Mouse (Mus musculus): ENCODE results near the gene Hspb7. TPM values are rescaled to one million over a fixed set of nuclear protein-coding genes. Genes with fewer than 3 reads are reported as not detected.

Hspb7 gene
- polyA plus RNA-seq, 1 experiment from 2014 or later, result not detected

GRCm38 (mm10) chr4:141439083-141439803 is 18.7 kb downstream of the Hspb7 start:
- Histone ChIP-seq H3K4me1 (peaks cover 10% of the 10 kb centered on the region), H3K36me3 (no peaks in the 10 kb centered on the region), H3K9me3 (replicated peaks) (no peaks in the 10 kb centered on the region), H3K4me3 (no peak overlapping the region), H3K27ac (replicated peaks) (no peak overlapping the region), H3K27me3 (ENCODE audit: low read depth, poor library complexity, severe bottlenecking) (no peaks in the 10 kb centered on the region)
- DNase-seq (ENCODE audit: low spot score), result no peak
- WGBS, result 85% methylated on average over 12 of the region's 12 CpGs

- Histone ChIP-seq H3K9me3 (replicated peaks) (no peaks in the 10 kb centered on the region), H3K4me1 (peaks cover 20% of the 10 kb centered on the region)
- DNase-seq (ENCODE audit: low spot score), result no peak
These were observed 20.3 kb downstream of the Hspb7 start for GRCm38 (mm10) chr4:141440877-141441276.

GRCm38 (mm10) chr4:141443641-141444429 is 23.3 kb downstream of the Hspb7 start:
- WGBS, result 46% methylated on average over 11 of the region's 11 CpGs
- H3K9me3 ChIP-seq (replicated peaks), result no peaks in the 10 kb centered on the region
- H3K4me1 ChIP-seq, result peaks cover 27% of the 10 kb centered on the region
- no peaks in the 10 kb centered on the region for H3K27me3 ChIP-seq (ENCODE audit: low read depth, poor library complexity, severe bottlenecking)
- DNase-seq (ENCODE audit: low spot score), result no peak
- H3K27ac ChIP-seq (replicated peaks), result peak overlapping the region; percentile 96
- peaks cover 28% of the 10 kb centered on the region for H3K36me3 ChIP-seq
- H3K4me3 ChIP-seq, result peak overlapping the region; percentile 97

More at GRCm38 (mm10) chr4:141440877-141441276, 20.3 kb downstream of the Hspb7 start:
- no peak overlapping the region for H3K27ac ChIP-seq (replicated peaks)
- no peak overlapping the region for H3K4me3 ChIP-seq
- H3K27me3 ChIP-seq (ENCODE audit: low read depth, poor library complexity, severe bottlenecking), result no peaks in the 10 kb centered on the region
- no peaks in the 10 kb centered on the region for H3K36me3 ChIP-seq

GRCm38 (mm10) chr4:141444451-141445327 is 24.1 kb downstream of the Hspb7 start, which contains the start of gene Zbtb17:
Gene Zbtb17, plus strand, starts transcription at chr4:141444654.
- peak within 1 kb of the TSS; percentile 97 for H3K4me3 ChIP-seq
- H3K9me3 ChIP-seq (replicated peaks), result no peaks in the 10 kb centered on the region
- WGBS, result under 1% methylated on average over 98 of the region's 102 CpGs
- H3K27ac ChIP-seq (replicated peaks), result peak within 1 kb of the TSS; percentile 96
- H3K27me3 ChIP-seq (ENCODE audit: low read depth, poor library complexity, severe bottlenecking), result no peaks in the 10 kb centered on the region
- H3K36me3 ChIP-seq, result peaks cover 36% of the 10 kb centered on the region
- peak; percentile 91 for DNase-seq (ENCODE audit: low spot score)
- H3K4me1 ChIP-seq, result peaks cover 27% of the 10 kb centered on the region

- Histone ChIP-seq H3K27me3 (ENCODE audit: low read depth, poor library complexity, severe bottlenecking) (no peaks in the 10 kb centered on the region), H3K4me1 (peaks cover 27% of the 10 kb centered on the region), H3K9me3 (replicated peaks) (no peaks in the 10 kb centered on the region), H3K36me3 (peaks cover 42% of the 10 kb centered on the region), H3K27ac (replicated peaks) (peak overlapping the region; percentile 96), H3K4me3 (peak overlapping the region; percentile 97)
- 23% methylated on average over 14 of the region's 14 CpGs for WGBS
- no peak for DNase-seq (ENCODE audit: low spot score)
These were observed 24.7 kb downstream of the Hspb7 start for GRCm38 (mm10) chr4:141445328-141445720.

- H3K4me3 ChIP-seq, result 0 out of 2 replicates have a peak overlapping the region, but pooled peaks have one; percentile 97
- no peaks in the 10 kb centered on the region for H3K9me3 ChIP-seq (replicated peaks)
- no peaks in the 10 kb centered on the region for H3K27me3 ChIP-seq (ENCODE audit: low read depth, poor library complexity, severe bottlenecking)
- H3K27ac ChIP-seq (replicated peaks), result no peak overlapping the region
- WGBS, result 81% methylated on average over 7 of the region's 7 CpGs
- H3K36me3 ChIP-seq, result peaks cover 51% of the 10 kb centered on the region
- peaks cover 25% of the 10 kb centered on the region for H3K4me1 ChIP-seq
- DNase-seq (ENCODE audit: low spot score), result no peak
These were observed 25.6 kb downstream of the Hspb7 start for GRCm38 (mm10) chr4:141446211-141446610.

GRCm38 (mm10) chr4:141451251-141451650 is 30.7 kb downstream of the Hspb7 start:
- Histone ChIP-seq H3K9me3 (replicated peaks) (no peaks in the 10 kb centered on the region), H3K36me3 (peaks cover 99% of the 10 kb centered on the region), H3K4me1 (peaks cover 8% of the 10 kb centered on the region), H3K4me3 (no peak overlapping the region), H3K27ac (replicated peaks) (no peak overlapping the region), H3K27me3 (ENCODE audit: low read depth, poor library complexity, severe bottlenecking) (no peaks in the 10 kb centered on the region)
- no peak for DNase-seq (ENCODE audit: low spot score)
- 85% methylated on average over 2 of the region's 2 CpGs for WGBS

- Histone ChIP-seq H3K4me1 (0 out of 2 replicates have a peak, but pooled peaks cover 4% of the 10 kb centered on the region), H3K9me3 (replicated peaks) (no peaks in the 10 kb centered on the region), H3K27ac (replicated peaks) (no peak overlapping the region), H3K4me3 (no peak overlapping the region), H3K27me3 (ENCODE audit: low read depth, poor library complexity, severe bottlenecking) (no peaks in the 10 kb centered on the region), H3K36me3 (peaks cover 97% of the 10 kb centered on the region)
- 94% methylated on average over 9 of the region's 9 CpGs for WGBS
- DNase-seq (ENCODE audit: low spot score), result no peak
These were observed 31.4 kb downstream of the Hspb7 start for GRCm38 (mm10) chr4:141451916-141452450.

GRCm38 (mm10) chr4:141454581-141455350 is 34.2 kb downstream of the Hspb7 start:
- Histone ChIP-seq H3K36me3 (peaks cover 82% of the 10 kb centered on the region), H3K27ac (replicated peaks) (no peak overlapping the region), H3K9me3 (replicated peaks) (no peaks in the 10 kb centered on the region), H3K27me3 (ENCODE audit: low read depth, poor library complexity, severe bottlenecking) (no peaks in the 10 kb centered on the region), H3K4me1 (peaks cover 23% of the 10 kb centered on the region), H3K4me3 (no peak overlapping the region)
- DNase-seq (ENCODE audit: low spot score), result no peak
- WGBS, result 83% methylated on average over 14 of the region's 14 CpGs

- H3K27ac ChIP-seq (replicated peaks), result no peak overlapping the region
- H3K9me3 ChIP-seq (replicated peaks), result no peaks in the 10 kb centered on the region
- no peak overlapping the region for H3K4me3 ChIP-seq
- no peak for DNase-seq (ENCODE audit: low spot score)
- H3K27me3 ChIP-seq (ENCODE audit: low read depth, poor library complexity, severe bottlenecking), result no peaks in the 10 kb centered on the region
- 72% methylated on average over 4 of the region's 4 CpGs for WGBS
- H3K36me3 ChIP-seq, result peaks cover 82% of the 10 kb centered on the region
- peaks cover 28% of the 10 kb centered on the region for H3K4me1 ChIP-seq
These were observed 34.9 kb downstream of the Hspb7 start for GRCm38 (mm10) chr4:141455526-141455925.

GRCm38 (mm10) chr4:141456193-141456938 is 35.8 kb downstream of the Hspb7 start:
- Histone ChIP-seq H3K4me3 (no peak overlapping the region), H3K36me3 (peaks cover 80% of the 10 kb centered on the region), H3K9me3 (replicated peaks) (no peaks in the 10 kb centered on the region), H3K27me3 (ENCODE audit: low read depth, poor library complexity, severe bottlenecking) (no peaks in the 10 kb centered on the region), H3K4me1 (peaks cover 37% of the 10 kb centered on the region), H3K27ac (replicated peaks) (no peak overlapping the region)
- DNase-seq (ENCODE audit: low spot score), result no peak
- WGBS, result 93% methylated on average over 14 of the region's 14 CpGs
